Mouse (Mus musculus) 3T3-L1 (cell line): ENCODE data around the gene Ccl22.
A peak's percentile ranks its signal among the peaks of the same experiment; 100 is the strongest.

Experiments used
- DNase-seq: peaks from one replicate; pipeline ENCODE4 v3.0.0-alpha.2; 2015; ENCODE audit warnings: low read depth, low spot score

The Ccl22 gene

DNA sequence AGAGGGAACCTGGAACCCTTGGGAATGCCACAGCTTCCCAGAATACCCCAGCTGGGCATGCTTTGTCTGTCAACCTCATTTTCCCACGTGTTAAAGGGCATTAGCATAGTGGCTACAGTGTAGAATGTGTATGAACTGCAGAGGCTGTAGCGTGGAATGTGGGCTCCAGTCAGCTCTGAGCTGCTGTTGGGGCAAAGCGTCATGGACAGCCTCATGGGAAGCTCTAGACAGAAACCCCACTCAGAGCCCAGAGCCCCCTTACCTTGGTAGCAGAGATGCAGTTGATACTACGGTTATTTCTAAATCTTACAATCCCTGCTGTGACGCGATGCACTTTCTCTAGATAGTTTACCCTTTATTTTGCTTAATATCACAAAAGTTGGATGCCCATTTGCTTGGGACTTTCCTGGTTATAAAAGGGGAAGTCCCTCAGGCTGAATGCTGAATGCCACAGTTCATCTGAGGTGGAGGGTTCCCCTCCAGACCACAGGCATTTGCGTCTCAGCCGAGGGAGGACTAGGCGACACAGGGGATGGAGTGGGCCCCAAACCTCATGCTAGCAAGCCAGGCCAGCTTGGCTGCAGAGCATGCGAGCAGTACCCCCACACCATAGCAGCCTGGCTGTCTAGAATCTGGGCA is 33.6 kb downstream of the Ccl22 start:
- DNase-seq = peak; percentile 57

- DNase-seq = no peak
Observed at GRCm38 (mm10) chr8:94779534-94780294, 34.3 kb downstream of the Ccl22 start.

- no peak for DNase-seq
Observed at GRCm38 (mm10) chr8:94780491-94781154, 35.2 kb downstream of the Ccl22 start.

DNA sequence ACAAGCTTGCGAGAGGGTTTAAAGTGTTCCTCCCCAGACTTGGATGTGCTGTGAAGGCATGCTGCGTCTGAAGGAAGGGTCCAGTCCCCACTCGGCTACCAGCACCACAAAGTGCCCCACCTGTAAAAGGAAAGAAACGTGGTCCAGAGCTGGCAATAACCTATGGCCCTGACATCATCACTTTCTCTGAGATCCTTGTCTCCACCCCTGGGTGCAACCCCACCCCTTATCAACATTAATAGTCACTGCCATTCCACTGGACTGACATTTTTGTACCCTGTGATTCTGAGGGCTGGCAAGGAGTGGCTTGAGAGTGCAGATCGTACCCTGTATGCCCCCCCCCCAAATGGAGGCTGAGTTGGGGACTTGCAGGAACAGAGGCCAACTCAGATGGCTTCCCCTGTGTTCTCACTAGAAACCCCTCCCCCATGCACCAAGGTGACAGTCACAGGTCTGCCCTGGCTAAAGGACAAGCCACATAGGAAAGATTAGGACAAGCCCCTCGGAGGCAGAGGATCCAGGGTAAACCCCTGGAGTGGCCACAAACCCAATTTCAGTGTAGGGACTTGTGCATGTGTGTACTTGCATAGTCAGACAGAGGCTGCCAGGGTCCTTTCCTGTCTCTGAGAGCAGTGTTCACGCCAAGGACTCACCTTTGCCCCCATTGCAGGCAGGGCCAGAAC is 35.9 kb downstream of the Ccl22 start:
- no peak for DNase-seq

GRCm38 (mm10) chr8:94781838-94782235 is 36.4 kb downstream of the Ccl22 start:
- peak; percentile 52 for DNase-seq

GRCm38 (mm10) chr8:94783890-94784289 is 38.5 kb downstream of the Ccl22 start:
- no peak for DNase-seq

- DNase-seq = peak; percentile 81
Observed at GRCm38 (mm10) chr8:94785247-94785985, 40.0 kb downstream of the Ccl22 start.

GRCm38 (mm10) chr8:94785995-94786595 is 40.7 kb downstream of the Ccl22 start:
- no peak for DNase-seq

DNA sequence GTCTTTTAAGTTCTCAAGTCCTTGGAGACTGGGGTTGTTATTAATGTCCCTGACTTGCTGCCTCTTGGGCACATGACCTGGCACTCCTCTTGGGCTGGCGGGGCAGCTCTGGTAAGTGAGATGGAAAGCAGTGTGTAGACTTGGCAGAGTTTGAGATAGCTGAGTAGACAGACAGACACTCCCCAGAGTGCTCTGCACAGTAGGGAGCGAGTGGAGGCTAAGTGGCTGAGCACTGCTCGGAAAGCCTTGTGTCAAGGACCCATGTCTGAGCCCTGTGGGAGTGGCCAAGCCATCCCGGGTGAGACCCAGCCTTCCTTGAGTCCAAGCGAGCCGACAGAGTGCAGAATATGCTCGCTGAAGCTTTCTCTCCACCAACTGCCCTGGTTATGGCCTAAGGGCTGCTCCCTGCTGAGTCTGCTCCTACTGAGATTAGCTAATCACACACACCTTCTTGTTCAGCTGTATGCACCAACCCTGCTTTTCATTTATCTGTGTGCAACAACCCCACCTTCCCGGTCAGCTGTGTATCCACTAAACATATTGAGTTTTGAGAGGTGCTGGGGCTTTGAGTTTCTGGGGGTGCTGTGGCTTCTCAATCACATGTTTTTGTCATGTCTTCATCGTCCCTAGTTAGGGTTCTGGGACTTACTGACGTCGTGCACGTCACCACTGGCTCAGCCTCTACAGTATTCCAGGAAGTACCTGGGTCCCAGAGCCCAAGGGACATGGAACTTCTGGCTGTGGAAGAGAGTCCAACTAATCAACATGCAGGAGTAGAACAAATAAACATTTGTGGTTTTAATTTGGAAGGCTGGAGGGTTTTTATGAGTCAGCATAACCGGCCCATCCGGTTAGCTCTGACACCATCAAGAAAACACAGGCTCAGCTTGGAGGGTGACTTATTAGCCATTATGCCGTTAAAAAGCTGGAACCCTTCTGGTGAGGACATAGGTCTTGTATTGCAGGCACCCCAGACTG is 42.4 kb downstream of the Ccl22 start:
- peak; percentile 97 for DNase-seq

DNA sequence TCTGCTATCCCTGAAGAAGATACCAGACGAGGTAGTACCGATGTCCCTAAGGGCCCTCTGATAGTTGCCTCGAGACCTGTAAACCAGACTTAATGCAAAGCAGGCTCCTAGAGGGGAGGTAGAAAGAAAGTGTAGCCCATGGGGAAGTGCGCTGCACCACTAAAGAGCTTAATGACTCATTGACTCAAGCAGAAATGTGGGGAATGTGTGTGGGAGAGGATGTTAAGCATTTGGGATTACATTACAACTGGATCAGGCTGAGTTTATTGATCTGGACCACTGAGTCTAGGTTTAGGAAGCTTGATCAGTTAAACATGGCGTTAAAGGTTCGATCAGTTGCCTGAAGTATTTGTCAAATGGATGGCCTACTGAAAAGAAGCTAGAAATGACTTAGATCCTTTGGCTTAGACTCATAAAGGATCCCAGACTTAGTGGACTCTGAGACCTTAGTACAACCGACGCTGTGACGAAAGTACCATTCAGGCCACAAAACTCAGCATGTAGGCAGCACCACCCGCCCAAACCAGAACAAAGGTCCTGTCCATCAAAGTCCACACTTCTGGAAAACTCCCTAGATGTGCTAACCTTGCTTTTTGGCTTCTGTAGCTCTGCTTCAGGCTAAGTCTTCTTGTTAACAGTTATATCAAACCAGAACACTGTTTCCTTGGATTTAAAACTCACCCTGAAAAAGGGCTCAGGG is 44.0 kb downstream of the Ccl22 start:
- peak; percentile 86 for DNase-seq

DNA sequence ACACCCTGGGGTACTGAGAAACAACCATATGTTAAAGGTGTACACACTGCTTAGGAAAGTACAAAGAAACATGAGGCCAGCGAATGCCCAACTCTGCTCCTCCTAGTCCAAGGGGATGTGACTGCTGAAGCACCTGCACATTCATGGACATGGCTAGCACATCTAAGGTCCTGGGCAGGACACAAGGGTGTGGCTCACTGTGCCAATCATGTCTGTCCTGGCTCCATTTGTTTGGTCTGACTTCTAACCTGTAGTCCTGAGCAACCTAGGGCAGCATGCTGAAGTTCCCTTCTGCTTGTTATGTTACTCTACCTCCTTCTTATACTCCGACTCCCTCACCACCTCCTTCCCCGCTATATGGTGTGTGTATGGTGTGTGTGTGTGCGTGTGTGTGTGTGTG is 49.0 kb downstream of the Ccl22 start:
- no peak for DNase-seq

GRCm38 (mm10) chr8:94794782-94795181 is 49.4 kb downstream of the Ccl22 start:
- DNase-seq = no peak

- no peak for DNase-seq
Observed at GRCm38 (mm10) chr8:94800278-94800968, 55.0 kb downstream of the Ccl22 start.
